Mouse (Mus musculus) MEL (cell line): ENCODE results near the gene Rasgrp3.
A peak's percentile ranks its signal among the peaks of the same experiment; 100 is the strongest.

Source experiments
- CTCF ChIP-seq, 3 experiments: IDR thresholded peaks in 2 of 3; conservative IDR thresholded peaks in 1 of 3; 2 replicates each; pipeline ENCODE4 v1.5.1; 2011 to 2012; ENCODE audit warnings: low read length in 3 of 3, low read depth in 2 of 3, mild to moderate bottlenecking in 2 of 3, improper control_type of control experiment in 1 of 3, inconsistent platforms in 1 of 3, mixed read lengths in 1 of 3, moderate library complexity in 1 of 3; ENCODE audit not compliant: control insufficient read depth in 1 of 3, insufficient read depth in 1 of 3, poor library complexity in 1 of 3, severe bottlenecking in 1 of 3
- ELF1 ChIP-seq: IDR thresholded peaks from 2 replicates; pipeline ENCODE4 v1.6.1; 2014; ENCODE audit warnings: low read depth, mild to moderate bottlenecking, inconsistent platforms, low read length, improper control_type of control experiment, moderate library complexity
- ETS1 ChIP-seq: IDR thresholded peaks from 2 replicates; pipeline ENCODE4 v1.6.1; 2012; ENCODE audit warnings: low read depth, mild to moderate bottlenecking, inconsistent platforms, low read length, improper control_type of control experiment, moderate library complexity
- GABPA ChIP-seq: IDR thresholded peaks from 2 replicates; pipeline ENCODE4 v1.6.1; 2012; ENCODE audit warnings: low read depth, mild to moderate bottlenecking, inconsistent platforms, low read length, improper control_type of control experiment, moderate library complexity
- GATA1 ChIP-seq: IDR thresholded peaks from 2 replicates; pipeline ENCODE4 v1.6.1; 2011; ENCODE audit warnings: low read depth, low read length, improper control_type of control experiment
- HCFC1 ChIP-seq: IDR thresholded peaks from 2 replicates; pipeline ENCODE4 v1.6.1; 2012; ENCODE audit warnings: low read depth, mild to moderate bottlenecking, inconsistent platforms, low read length, improper control_type of control experiment, moderate library complexity
- JUND ChIP-seq: IDR thresholded peaks from 2 replicates; pipeline ENCODE4 v1.6.1; 2011; ENCODE audit warnings: low read depth, mild to moderate bottlenecking, improper control_type of control experiment, low read length
- POLR2A ChIP-seq, 2 experiments: IDR thresholded peaks; 2 replicates each; pipeline ENCODE4 v1.6.1; 2011 to 2012; ENCODE audit warnings: low read length in 2 of 2, mild to moderate bottlenecking in 2 of 2, control low read depth in 1 of 2, improper control_type of control experiment in 1 of 2, low read depth in 1 of 2, moderate library complexity in 1 of 2; ENCODE audit not compliant: control insufficient read depth in 1 of 2, insufficient read depth in 1 of 2, poor library complexity in 1 of 2
- USF2 ChIP-seq, 2 experiments: IDR thresholded peaks; 2 replicates each; pipeline ENCODE4 v1.6.1; 2011 to 2012; ENCODE audit warnings: improper control_type of control experiment in 2 of 2, low read length in 2 of 2, borderline replicate concordance in 1 of 2, inconsistent platforms in 1 of 2, low read depth in 1 of 2, mild to moderate bottlenecking in 1 of 2; ENCODE audit not compliant: insufficient read depth in 1 of 2

DNA sequence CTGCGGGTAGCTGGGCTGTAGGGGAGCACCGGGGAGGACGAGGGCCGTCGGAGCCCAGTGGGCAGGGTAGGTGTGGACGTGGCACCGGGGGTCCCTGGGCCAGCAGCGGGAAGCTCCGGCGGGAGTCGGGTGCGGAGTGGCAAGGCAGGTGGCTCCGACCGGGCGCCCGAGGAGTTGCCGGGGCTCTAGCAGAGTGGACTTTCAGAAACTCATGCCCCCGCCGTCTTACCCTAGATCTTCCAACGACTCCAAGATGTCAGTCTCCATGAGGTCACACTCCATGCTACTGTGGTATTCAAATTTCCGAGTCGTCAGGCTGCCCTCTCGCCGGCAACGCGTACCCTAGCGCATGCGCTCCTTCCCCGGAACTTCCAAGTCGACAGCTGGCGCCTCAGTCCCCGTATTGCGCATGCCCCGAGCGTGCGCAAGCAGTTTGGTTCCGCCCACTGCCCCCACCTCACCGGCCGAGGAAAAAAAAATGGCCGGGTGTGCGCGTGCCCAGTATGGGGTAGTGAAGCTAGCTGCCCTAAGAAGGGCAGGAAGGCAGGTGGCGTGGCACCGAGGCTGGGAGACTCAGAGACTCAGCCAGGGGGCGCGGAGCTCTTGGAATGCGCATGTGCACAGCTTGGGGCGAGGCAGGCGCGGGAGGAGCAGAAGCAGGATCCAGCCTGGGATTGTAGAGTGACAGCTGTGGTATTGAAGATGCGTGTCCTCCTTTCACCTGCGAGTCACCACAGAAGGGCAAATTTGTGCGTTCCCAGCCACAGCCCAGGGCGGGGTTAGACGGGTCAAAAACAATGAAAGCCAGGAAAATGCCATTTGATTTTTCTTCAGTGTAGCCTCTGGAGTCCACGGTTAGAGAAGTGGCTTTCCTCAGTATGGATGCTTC lies 116.1 kb downstream of the Rasgrp3 start, which contains the start of gene Fam98a:
- TF ChIP-seq JUND (no peak), ETS1 (peak; percentile 60; the same call in 1 of the 2 replicates), CTCF (IDR thresholded peaks at IDR 0.05 in 2 of 3, conservative IDR thresholded peaks at IDR 0.05 in 1 of 3; ENCODE audit: control insufficient read depth in 1 of 3, insufficient read depth in 1 of 3, low read depth in 2 of 3, low read length in 3 of 3, poor library complexity in 1 of 3, severe bottlenecking in 1 of 3) (peak in 2 of 3 experiments; percentile 38; a peak in 3 of 6 replicates), GATA1 (no peak), USF2 (IDR thresholded peaks at IDR 0.05; ENCODE audit: borderline replicate concordance in 1 of 2, insufficient read depth in 1 of 2, low read depth in 1 of 2, low read length in 2 of 2) (no peak), HCFC1 (peak; percentile 95), POLR2A (IDR thresholded peaks at IDR 0.05; ENCODE audit: control insufficient read depth in 1 of 2, insufficient read depth in 1 of 2, low read depth in 1 of 2, low read length in 2 of 2, poor library complexity in 1 of 2) (peak; percentile 76 to 91), GABPA (no peak), ELF1 (peak; percentile 91)
